Mouse (Mus musculus): Measurements from ENCODE around the gene Nyx.

DNA sequence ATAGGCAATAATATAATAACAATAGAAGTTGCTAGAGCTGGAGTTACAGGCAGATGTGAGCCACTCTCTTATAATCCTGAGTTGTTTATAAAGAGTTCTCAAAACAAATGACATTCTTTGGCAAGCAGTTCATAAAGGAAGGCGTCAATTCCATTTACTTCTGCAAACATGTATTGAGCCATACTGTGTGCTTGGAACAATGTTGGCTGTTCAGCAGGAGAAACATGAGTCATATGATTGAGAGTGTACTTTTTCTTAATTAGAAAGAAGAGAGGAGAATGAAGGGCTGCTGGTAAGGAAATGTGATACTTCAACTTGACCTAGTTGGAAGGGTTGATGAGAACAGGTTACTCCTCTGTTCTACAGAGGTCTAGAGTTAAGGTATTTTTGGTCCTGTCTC is 16.7 kb downstream of the Nyx start:
- no peak for TF ChIP-seq MYOG (IDR thresholded peaks at IDR 0.05; ENCODE audit: control insufficient read depth in 1 of 3, insufficient read depth in 1 of 3, insufficient read length in 2 of 3, low read depth in 2 of 3)
- TF ChIP-seq POLR2A (IDR thresholded peaks at IDR 0.05; ENCODE audit: insufficient read length, low read depth): no peak
- no peak for TF ChIP-seq USF1 (IDR thresholded peaks at IDR 0.05; ENCODE audit: low read depth)
- TF ChIP-seq TCF12 (IDR thresholded peaks at IDR 0.05; ENCODE audit: insufficient read depth, poor library complexity, severe bottlenecking): no peak
- no peak for TF ChIP-seq E2F4 (IDR thresholded peaks at IDR 0.05; ENCODE audit: insufficient read depth)
- no peak for TF ChIP-seq POLR2AphosphoS2 (IDR thresholded peaks at IDR 0.05; ENCODE audit: insufficient read length, low read depth)
- no peak for TF ChIP-seq MYOD1 (IDR thresholded peaks at IDR 0.05; ENCODE audit: control insufficient read depth in 1 of 3, insufficient read length in 2 of 3, low read depth in 2 of 3)
- no peak for TF ChIP-seq MAX (IDR thresholded peaks at IDR 0.05; ENCODE audit: low read depth)
- TF ChIP-seq TCF3 (IDR thresholded peaks at IDR 0.05; ENCODE audit: insufficient read length, low read depth): no peak
- TF ChIP-seq CEBPB (IDR thresholded peaks at IDR 0.05; ENCODE audit: insufficient read depth, poor library complexity, severe bottlenecking): no peak
- TF ChIP-seq SRF (IDR thresholded peaks at IDR 0.05; ENCODE audit: control insufficient read depth, insufficient read length, low read depth): no peak
- no peak for TF ChIP-seq REST (IDR thresholded peaks at IDR 0.05; ENCODE audit: insufficient read depth, insufficient read length)

Data from myocyte (in vitro differentiated cells).